Mouse (Mus musculus) G1E (cell line): ENCODE measurements around the gene St6galnac3. TPM values are rescaled to one million over a fixed set of nuclear protein-coding genes. Genes with fewer than 3 reads are reported as not detected.

Experiments
- ATAC-seq: 2 replicates; pipeline ENCODE4 v1.8.0; 2016; ENCODE audit warnings: mild to moderate bottlenecking; ENCODE audit not compliant: insufficient number of reproducible peaks, poor library complexity, low FRiP score, severe bottlenecking; ENCODE audit errors: extremely low read depth
- DNase-seq: peaks from one replicate; pipeline ENCODE4 v3.0.0; 2012; ENCODE audit warnings: low spot score
- H3K27me3 ChIP-seq: 2 replicates; pipeline ENCODE4 v1.6.1; 2012; ENCODE audit warnings: mild to moderate bottlenecking, low read length, inconsistent platforms; ENCODE audit not compliant: insufficient read depth
- H3K36me3 ChIP-seq: replicated peaks from 2 replicates; pipeline ENCODE3; 2012; ENCODE audit warnings: mild to moderate bottlenecking, inconsistent platforms
- H3K4me1 ChIP-seq: 2 replicates; pipeline ENCODE4 v1.6.1; 2012; ENCODE audit warnings: low read depth, low read length, inconsistent platforms, mixed read lengths; ENCODE audit not compliant: insufficient read depth
- H3K4me3 ChIP-seq: 2 replicates; pipeline ENCODE4 v1.5.1; 2012; ENCODE audit warnings: low read depth, mild to moderate bottlenecking, inconsistent platforms, low read length, moderate library complexity, mixed read lengths
- H3K9me3 ChIP-seq: replicated peaks from 2 replicates; pipeline ENCODE4 v1.6.1; 2012; ENCODE audit warnings: inconsistent platforms
- CTCF ChIP-seq: IDR thresholded peaks from 2 replicates; pipeline ENCODE4 v1.5.1; 2012; ENCODE audit warnings: low read depth, low read length, inconsistent platforms, mixed read lengths
- GATA1 ChIP-seq: IDR thresholded peaks from 2 replicates; pipeline ENCODE4 v1.6.1; 2012; ENCODE audit warnings: borderline replicate concordance, low read length, inconsistent platforms, mixed read lengths
- GATA2 ChIP-seq: IDR thresholded peaks from 2 replicates; pipeline ENCODE4 v1.6.1; 2012; ENCODE audit warnings: low read depth, low read length, inconsistent platforms, borderline replicate concordance
- POLR2AphosphoS5 ChIP-seq: IDR thresholded peaks from 2 replicates; pipeline ENCODE4 v1.6.1; 2012; ENCODE audit warnings: low read depth, low read length, inconsistent platforms; ENCODE audit not compliant: insufficient replicate concordance
- TAL1 ChIP-seq: conservative IDR thresholded peaks from 2 replicates; pipeline ENCODE4 v1.6.1; 2012; ENCODE audit warnings: low read depth, low read length, inconsistent platforms, mixed read lengths
- polyA plus RNA-seq: library from polyadenylated mRNA; stranded (reverse); fragments of >175 nt; gene quantifications from 2 replicates; pipeline ENCODE4 v1.2.3, GENCODE M21; 2012
- total RNA-seq, 2 experiments: library from RNA; stranded (forward) in 1 of 2; stranded (reverse) in 1 of 2; fragments of 200-1000 nt in 1 of 2; fragments of >200 nt in 1 of 2; fragmentation: Nextera tagmentation in 1 of 2; gene quantifications; 2 replicates each; pipeline ENCODE4 v1.2.3; 2014 to 2017

St6galnac3 gene
- total and polyA plus RNA-seq, 3 experiments = 1.3 to 62.8 (median 45.7) TPM

DNA sequence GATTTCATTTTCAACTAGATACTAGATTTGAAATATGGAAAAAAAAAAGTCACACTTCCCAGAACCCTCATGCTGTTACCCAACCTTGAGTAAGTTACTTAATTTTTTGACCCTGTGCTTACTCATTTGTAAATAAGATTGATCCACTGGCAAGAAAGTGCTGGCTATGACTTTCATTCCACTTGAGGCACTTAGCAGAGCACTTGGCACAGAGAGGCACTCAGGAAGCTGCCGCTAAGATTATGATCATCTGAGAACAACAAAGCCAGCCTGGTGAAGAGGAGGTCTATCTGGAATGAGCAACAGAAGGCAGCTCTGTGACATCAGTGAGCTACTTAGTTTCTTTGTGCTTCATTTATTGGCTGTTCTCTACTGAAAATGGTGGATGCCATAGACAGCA lies 232.0 kb downstream of the St6galnac3 start:
- ATAC-seq (no peak), DNase-seq (no peak)
- no peaks in the 10 kb centered on the region for H3K27me3 ChIP-seq
- H3K4me1 ChIP-seq = peaks cover 3% of the 10 kb centered on the region; the same call in 1 of the 2 replicates
- TF ChIP-seq GATA1 (no peak), GATA2 (no peak), CTCF (no peak), TAL1 (no peak), POLR2AphosphoS5 (no peak)
- no peaks in the 10 kb centered on the region for H3K9me3 ChIP-seq
- peaks cover 57% of the 10 kb centered on the region for H3K36me3 ChIP-seq
- H3K4me3 ChIP-seq = no peak overlapping the region

DNA sequence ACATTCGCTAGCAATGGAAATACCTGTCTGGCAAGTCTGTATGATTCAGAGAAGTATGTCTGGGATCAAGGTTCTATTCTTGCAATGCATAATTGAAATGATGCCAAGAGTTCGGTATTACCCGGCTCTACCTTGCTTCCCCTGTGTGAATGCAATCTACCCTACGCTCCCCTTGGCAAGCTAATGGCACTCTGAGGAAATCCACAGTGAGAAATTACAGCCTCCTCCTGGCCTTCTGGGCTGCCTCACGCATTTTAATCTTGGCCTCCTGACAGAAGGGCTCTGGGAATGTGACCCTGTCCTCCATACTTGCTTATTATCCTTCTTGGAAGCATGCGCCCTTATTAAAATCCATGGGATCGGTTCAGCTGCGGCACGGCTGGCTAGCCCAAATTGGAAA lies 235.3 kb downstream of the St6galnac3 start:
- H3K4me3 ChIP-seq = no peak overlapping the region
- H3K9me3 ChIP-seq = no peaks in the 10 kb centered on the region
- TF ChIP-seq TAL1 = no peak
- no peak for TF ChIP-seq CTCF
- no peak for TF ChIP-seq GATA1
- no peak for TF ChIP-seq POLR2AphosphoS5
- TF ChIP-seq GATA2 = no peak
- peaks cover 77% of the 10 kb centered on the region for H3K36me3 ChIP-seq
- ATAC-seq = no peak
- H3K27me3 ChIP-seq = no peaks in the 10 kb centered on the region
- DNase-seq = no peak
- H3K4me1 ChIP-seq = peaks cover 3% of the 10 kb centered on the region; the same call in 1 of the 2 replicates

DNA sequence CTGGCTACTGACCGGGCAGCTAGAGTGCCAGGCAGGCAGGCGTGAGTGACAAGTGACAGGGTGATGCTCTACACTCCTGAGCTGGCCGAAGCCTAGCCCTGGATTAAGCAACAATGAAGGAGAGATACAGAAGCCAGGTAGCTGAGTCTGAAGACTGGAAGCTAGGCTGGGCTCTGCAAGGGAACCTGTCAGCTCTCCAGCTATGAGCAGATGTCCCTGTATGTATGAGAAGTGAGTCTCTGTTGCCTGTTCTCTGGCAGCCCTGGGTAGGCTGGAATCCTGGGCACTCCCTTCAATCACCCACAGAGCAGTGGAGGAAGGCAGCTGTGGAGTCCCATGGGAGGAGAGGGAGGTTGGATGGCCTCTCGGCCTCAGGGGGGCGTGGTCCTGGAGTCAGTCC lies 236.0 kb downstream of the St6galnac3 start:
- H3K36me3 ChIP-seq = peaks cover 76% of the 10 kb centered on the region
- no peak for DNase-seq
- no peaks in the 10 kb centered on the region for H3K9me3 ChIP-seq
- ATAC-seq = no peak
- H3K27me3 ChIP-seq = no peaks in the 10 kb centered on the region
- TF ChIP-seq POLR2AphosphoS5 (no peak), CTCF (no peak), GATA2 (no peak)
- peaks cover 3% of the 10 kb centered on the region; the same call in 1 of the 2 replicates for H3K4me1 ChIP-seq
- no peak overlapping the region for H3K4me3 ChIP-seq

DNA sequence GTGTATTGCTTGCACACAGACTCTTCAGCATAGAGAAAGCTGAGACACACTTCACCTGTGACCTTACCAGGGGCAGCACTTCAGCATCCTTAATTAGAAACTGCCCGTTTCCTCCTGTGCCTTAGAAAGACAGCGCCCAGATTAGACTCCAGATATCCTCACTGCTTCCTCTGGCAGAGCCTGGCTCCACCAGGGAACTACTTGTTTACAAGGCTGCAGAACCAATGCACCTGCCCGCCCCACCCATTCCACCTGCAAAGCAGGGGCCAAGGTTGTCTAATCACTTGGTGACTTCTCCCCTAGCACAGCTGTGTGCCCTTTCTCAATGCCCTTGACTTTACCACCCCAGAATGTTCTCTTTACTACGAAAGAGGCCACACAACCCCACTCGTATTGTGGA lies 239.8 kb downstream of the St6galnac3 start:
- DNase-seq (no peak), ATAC-seq (no peak)
- TF ChIP-seq GATA1 = no peak
- TF ChIP-seq GATA2 = no peak
- TF ChIP-seq POLR2AphosphoS5 = no peak
- TF ChIP-seq TAL1 = no peak
- no peak for TF ChIP-seq CTCF

DNA sequence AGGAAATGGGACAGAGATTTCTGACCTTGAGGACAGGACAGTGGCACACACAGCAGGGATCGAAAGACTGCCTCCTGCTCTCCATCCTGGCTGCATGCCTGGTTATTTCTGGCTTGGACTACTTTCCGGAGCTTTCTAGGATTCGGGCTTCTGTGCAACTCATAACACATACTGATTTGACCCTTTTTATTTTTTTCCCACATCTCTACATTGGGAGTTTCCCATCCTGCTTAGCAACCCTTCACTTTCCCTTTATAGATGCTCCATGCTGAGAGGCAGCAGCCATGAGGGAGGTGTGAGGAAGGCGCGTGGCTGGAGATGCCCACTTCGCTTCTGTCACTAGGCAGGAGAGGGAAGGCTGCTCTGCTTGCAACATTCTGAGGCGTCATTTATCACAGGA lies 240.3 kb downstream of the St6galnac3 start:
- no peak for TF ChIP-seq TAL1
- TF ChIP-seq GATA2 = no peak
- TF ChIP-seq POLR2AphosphoS5 = no peak
- no peak for TF ChIP-seq GATA1
- no peak for TF ChIP-seq CTCF
- peaks cover 65% of the 10 kb centered on the region for H3K36me3 ChIP-seq
- H3K4me3 ChIP-seq = no peak overlapping the region
- peaks cover 10% of the 10 kb centered on the region for H3K4me1 ChIP-seq
- DNase-seq = no peak
- no peaks in the 10 kb centered on the region for H3K27me3 ChIP-seq
- no peak for ATAC-seq
- no peaks in the 10 kb centered on the region for H3K9me3 ChIP-seq

More for the DNA sequence above, 239.8 kb downstream of the St6galnac3 start:
- Histone ChIP-seq H3K36me3 (peaks cover 67% of the 10 kb centered on the region), H3K4me3 (no peak overlapping the region), H3K27me3 (no peaks in the 10 kb centered on the region), H3K4me1 (peaks cover 10% of the 10 kb centered on the region), H3K9me3 (no peaks in the 10 kb centered on the region)

DNA sequence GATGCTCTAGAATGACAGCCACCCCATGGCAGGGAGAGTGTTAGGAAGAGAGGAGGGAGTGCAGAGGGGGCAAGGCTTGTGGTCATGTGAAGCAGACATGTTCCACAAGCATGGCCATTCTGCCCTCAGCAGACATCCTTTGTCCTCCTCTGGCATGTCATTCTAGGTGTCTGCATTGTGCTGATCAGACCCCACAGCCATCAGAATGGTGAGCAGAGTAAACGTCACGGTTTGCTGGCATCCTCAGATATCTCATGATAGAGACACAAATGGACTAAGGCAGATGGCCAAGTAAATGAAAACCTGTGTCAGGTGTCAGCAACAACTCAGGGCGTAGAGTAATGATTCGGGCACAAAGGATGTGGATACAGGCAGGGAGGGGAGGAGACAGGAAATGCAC lies 241.3 kb downstream of the St6galnac3 start:
- H3K27me3 ChIP-seq = no peaks in the 10 kb centered on the region
- H3K36me3 ChIP-seq = peaks cover 61% of the 10 kb centered on the region
- H3K4me1 ChIP-seq = peaks cover 10% of the 10 kb centered on the region
- H3K4me3 ChIP-seq = no peak overlapping the region
- TF ChIP-seq GATA2 = no peak
- no peak for TF ChIP-seq CTCF
- H3K9me3 ChIP-seq = no peaks in the 10 kb centered on the region
- DNase-seq (no peak), ATAC-seq (no peak)

DNA sequence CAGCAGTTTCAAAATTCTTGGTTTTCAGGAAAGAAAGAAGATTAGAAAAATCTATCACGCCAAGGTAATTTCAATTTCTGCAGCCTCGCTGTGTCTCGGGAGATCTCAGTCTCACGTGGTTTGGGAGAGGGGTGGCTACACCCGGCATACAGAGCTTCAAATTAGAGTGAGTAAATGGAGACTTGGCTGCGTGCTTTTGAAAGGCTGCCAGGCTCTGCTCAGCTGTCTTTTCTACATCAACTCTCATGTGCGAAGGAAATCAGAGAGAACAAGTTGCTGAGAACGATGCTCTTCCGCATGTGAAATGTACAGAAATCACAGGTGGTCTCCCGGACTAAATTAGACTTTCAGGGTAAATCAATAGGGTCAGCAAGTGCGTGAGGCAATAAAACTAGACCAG lies 242.9 kb downstream of the St6galnac3 start:
- TF ChIP-seq CTCF (no peak), TAL1 (no peak), GATA2 (no peak), POLR2AphosphoS5 (no peak), GATA1 (no peak)
- no peak for DNase-seq
- peaks cover 57% of the 10 kb centered on the region for H3K36me3 ChIP-seq
- H3K4me3 ChIP-seq = no peak overlapping the region
- no peaks in the 10 kb centered on the region for H3K9me3 ChIP-seq
- no peak for ATAC-seq
- H3K4me1 ChIP-seq = peaks cover 10% of the 10 kb centered on the region
- H3K27me3 ChIP-seq = no peaks in the 10 kb centered on the region
